Mouse (Mus musculus) lung, adult 2 months (tissue): Measurements from ENCODE around the gene Rtn1. TPM values are rescaled to one million over a fixed set of nuclear protein-coding genes. Genes with fewer than 3 reads are reported as not detected.

ENCODE experiments used
- DNase-seq: peaks from one replicate; pipeline ENCODE4 v3.0.0; 2022
- H3K4me1 ChIP-seq: fragments of 200-500 bp; 2 replicates; pipeline ENCODE4 v1.6.1; 2011; ENCODE audit warnings: low read length; ENCODE audit not compliant: control insufficient read depth, insufficient read depth
- H3K4me3 ChIP-seq: fragments of 200-500 bp; replicated peaks from 2 replicates; pipeline ENCODE3; 2011; ENCODE audit warnings: low read depth, mild to moderate bottlenecking, control low read depth, low read length; ENCODE audit errors: extremely low read depth
- CTCF ChIP-seq: fragments of 200-500 bp; IDR thresholded peaks from 2 replicates; pipeline ENCODE4 v1.5.1; 2011; ENCODE audit warnings: mild to moderate bottlenecking, low read length, control low read depth; ENCODE audit not compliant: insufficient read depth
- POLR2A ChIP-seq: fragments of 200-500 bp; IDR thresholded peaks from 2 replicates; pipeline ENCODE4 v1.6.1; 2011; ENCODE audit warnings: low read depth, mild to moderate bottlenecking, control low read depth, low read length, borderline replicate concordance; ENCODE audit errors: extremely low read depth
- WGBS: fragments of 180-500 bp; shearing (Covaris S2); methylation state at CpG from one replicate; pipeline ENCODE4 v1.1.7; 2018; 5-methylcytosine and 5-hydroxymethylcytosine counted together
- polyA plus RNA-seq: library from polyadenylated mRNA; depleted of rRNA; stranded (reverse); fragments of >200 nt; gene quantifications from 2 replicates; pipeline ENCODE4 v1.2.3, GENCODE M21; 2012

Rtn1 gene
- polyA plus RNA-seq, 1 experiment = 9.2 TPM

- H3K4me1 ChIP-seq = no peaks in the 10 kb centered on the region; the same call in 1 of the 2 replicates
- WGBS = 58% methylated on average over 12 of the region's 12 CpGs
- no peak for TF ChIP-seq CTCF
- TF ChIP-seq POLR2A = no peak
- no peak for DNase-seq
- no peak overlapping the region for H3K4me3 ChIP-seq
Measured at GRCm38 (mm10) chr12:72239230-72239894, 169.5 kb downstream of the Rtn1 start.

GRCm38 (mm10) chr12:72237251-72237650 is 171.6 kb downstream of the Rtn1 start:
- WGBS = 59% methylated on average over 2 of the region's 2 CpGs
- no peak overlapping the region for H3K4me3 ChIP-seq
- no peak for TF ChIP-seq POLR2A
- no peak for TF ChIP-seq CTCF

GRCm38 (mm10) chr12:72236564-72237011 is 172.3 kb downstream of the Rtn1 start:
- DNase-seq = peak; percentile 5
- peak overlapping the region; percentile 39 for H3K4me3 ChIP-seq
- no peaks in the 10 kb centered on the region; the same call in 1 of the 2 replicates for H3K4me1 ChIP-seq
- under 1% methylated on average over 56 of the region's 56 CpGs for WGBS
- TF ChIP-seq CTCF (no peak), POLR2A (no peak)

More at GRCm38 (mm10) chr12:72237251-72237650, 171.6 kb downstream of the Rtn1 start:
- no peak for DNase-seq
- H3K4me1 ChIP-seq = no peaks in the 10 kb centered on the region; the same call in 1 of the 2 replicates

GRCm38 (mm10) chr12:72235621-72236351 is 173.1 kb downstream of the Rtn1 start:
- Histone ChIP-seq H3K4me1 (no peaks in the 10 kb centered on the region; the same call in 1 of the 2 replicates), H3K4me3 (no peak overlapping the region)
- no peak for TF ChIP-seq CTCF
- no peak for TF ChIP-seq POLR2A
- DNase-seq = no peak
- 47% methylated on average over 12 of the region's 12 CpGs for WGBS

- Histone ChIP-seq H3K4me1 (no peaks in the 10 kb centered on the region; the same call in 1 of the 2 replicates), H3K4me3 (no peak overlapping the region)
- no peak for DNase-seq
- 92% methylated on average over 9 of the region's 9 CpGs for WGBS
- TF ChIP-seq POLR2A (no peak), CTCF (no peak)
Measured at GRCm38 (mm10) chr12:72234966-72235365, 173.9 kb downstream of the Rtn1 start.

GRCm38 (mm10) chr12:72234151-72234550 is 174.7 kb downstream of the Rtn1 start:
- DNase-seq = no peak
- TF ChIP-seq POLR2A (no peak), CTCF (no peak)
- no peak overlapping the region for H3K4me3 ChIP-seq
- WGBS = 83% methylated on average over 3 of the region's 3 CpGs
- no peaks in the 10 kb centered on the region; the same call in 1 of the 2 replicates for H3K4me1 ChIP-seq

- no peaks in the 10 kb centered on the region; the same call in 1 of the 2 replicates for H3K4me1 ChIP-seq
- no peak for TF ChIP-seq POLR2A
- no peak for TF ChIP-seq CTCF
- H3K4me3 ChIP-seq = no peak overlapping the region
- WGBS = 81% methylated on average over 19 of the region's 19 CpGs
- DNase-seq = no peak
Measured at GRCm38 (mm10) chr12:72232826-72233790, 175.7 kb downstream of the Rtn1 start.

GRCm38 (mm10) chr12:72232176-72232575 is 176.7 kb downstream of the Rtn1 start:
- no peak for DNase-seq
- TF ChIP-seq CTCF (no peak), POLR2A (no peak)
- 82% methylated on average over 3 of the region's 3 CpGs for WGBS
- Histone ChIP-seq H3K4me1 (no peaks in the 10 kb centered on the region; the same call in 1 of the 2 replicates), H3K4me3 (no peak overlapping the region)
